Mouse (Mus musculus): ENCODE data around the gene E030018B13Rik.

DNA sequence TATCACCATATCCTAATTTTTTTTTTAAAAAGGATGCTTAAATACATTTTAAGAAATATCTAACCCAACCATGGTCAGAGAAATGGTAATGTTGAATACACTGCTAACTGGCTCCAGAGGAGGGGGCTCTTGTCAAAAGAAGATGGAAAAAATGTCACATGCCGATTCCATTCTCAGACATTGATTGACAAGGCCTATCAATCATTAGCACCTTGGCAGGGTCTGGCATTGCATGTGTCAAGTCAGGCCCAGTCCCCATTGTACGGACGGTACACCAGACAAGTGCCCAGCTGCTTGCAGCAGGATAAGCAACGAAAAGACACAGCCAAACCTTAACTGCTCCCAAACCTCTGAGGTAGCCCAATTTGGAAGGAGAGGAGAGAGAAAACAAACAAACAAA, 22.0 kb upstream of the E030018B13Rik start:
- TF ChIP-seq CTCF (IDR thresholded peaks at IDR 0.05; ENCODE audit: low read depth), result no peak
- TF ChIP-seq EP300 (IDR thresholded peaks at IDR 0.05; ENCODE audit: low read depth), result no peak

Measured in liver, embryonic 14.5 days (tissue).